Mouse (Mus musculus) heart, postnatal 0 days (tissue): ENCODE measurements around the gene Tmem117.

ENCODE experiments used
- CTCF ChIP-seq: IDR thresholded peaks from 2 replicates; pipeline ENCODE4 v1.5.1; 2016; ENCODE audit warnings: antibody characterized with exemption, control low read depth, low read depth
- EP300 ChIP-seq: IDR thresholded peaks from 2 replicates; pipeline ENCODE4 v1.6.1; 2016; ENCODE audit warnings: antibody characterized with exemption, low read depth

DNA sequence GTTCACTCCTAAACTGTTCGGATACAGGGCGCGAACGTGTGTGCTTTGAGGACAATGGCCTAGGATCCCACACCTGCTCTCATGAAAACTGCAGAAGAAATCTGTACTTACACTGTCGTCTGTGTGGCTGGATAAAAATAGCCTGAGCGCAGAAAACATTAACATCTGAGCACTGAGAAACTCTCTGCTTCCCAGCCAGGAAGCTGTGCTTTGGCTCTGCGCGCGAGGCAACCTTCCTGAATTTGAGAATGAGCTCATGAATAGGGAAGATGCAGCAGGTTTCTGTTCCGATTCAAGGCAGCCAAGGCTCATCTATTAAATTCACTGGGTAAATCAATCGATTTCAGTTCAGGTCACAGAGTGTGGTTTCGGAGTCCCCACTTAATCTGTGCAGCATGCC, 446.3 kb downstream of the Tmem117 start:
- TF ChIP-seq CTCF (no peak), EP300 (no peak)
